Mouse (Mus musculus): ENCODE data around the gene Nkx1-2. TPM values are rescaled to one million over a fixed set of nuclear protein-coding genes. Genes with fewer than 3 reads are reported as not detected.

The Nkx1-2 gene
- not detected in 2 replicates for polyA plus RNA-seq (2014; fragmentation: Nextera tagmentation; extraction: Ambion mirVana)

DNA sequence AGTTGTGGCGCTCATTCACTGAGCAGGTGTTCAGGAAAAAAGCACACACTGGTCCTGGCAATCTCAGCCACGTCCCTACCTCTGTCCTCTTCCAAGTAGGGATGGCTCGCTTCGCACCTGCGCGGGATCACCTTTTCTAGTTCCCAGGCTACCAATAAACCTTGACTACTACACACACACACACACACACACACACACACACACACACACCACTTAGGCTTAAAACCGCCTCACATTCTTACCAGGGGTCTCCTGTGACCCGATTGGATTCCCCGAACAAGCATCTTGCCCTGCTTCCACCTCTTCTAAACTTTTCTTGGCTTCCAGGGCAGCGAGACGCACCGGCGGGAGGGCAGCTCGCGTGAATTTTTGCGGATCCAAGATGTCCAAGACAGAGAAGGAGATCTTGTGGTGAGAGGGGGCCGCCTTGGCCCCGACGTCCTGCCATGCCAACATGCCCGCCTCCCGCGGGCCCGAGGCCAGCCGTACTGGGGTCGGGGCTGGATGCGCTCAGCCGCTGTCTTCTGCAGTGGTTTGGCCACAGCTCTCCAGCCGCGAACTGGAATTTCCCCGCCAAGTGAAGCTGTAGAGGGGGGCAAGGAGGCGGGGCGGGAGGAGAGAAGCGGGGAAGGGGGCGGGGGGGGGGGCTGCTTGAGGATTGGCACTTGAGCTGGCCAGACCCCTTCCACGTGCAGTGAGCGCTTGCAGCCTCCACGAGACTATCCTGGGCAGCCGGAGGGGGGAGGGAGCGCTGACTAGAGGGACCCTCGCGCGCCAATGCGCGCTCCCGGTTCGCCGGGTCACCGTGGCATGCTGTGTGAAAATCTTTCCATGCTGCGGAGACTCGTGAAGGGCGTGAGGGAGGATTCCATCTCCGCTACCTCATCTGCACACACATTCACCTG lies at the start of gene Nkx1-2:
TSS of gene Nkx1-2 (minus strand) at position 567 of the 905 bp plus-strand sequence.
- H3K9me3 ChIP-seq (ENCODE audit: control insufficient read depth, low read depth, low read length): no peaks in the 10 kb centered on the region
- peak within 1 kb of the TSS; percentile 29 for H3K4me3 ChIP-seq (ENCODE audit: low read depth, low read length)
- H3K4me1 ChIP-seq (ENCODE audit: control insufficient read depth, insufficient read depth, low read length): 0 out of 2 replicates have a peak, but pooled peaks cover 13% of the 10 kb centered on the region
- peaks cover 71% of the 10 kb centered on the region for H3K27me3 ChIP-seq (ENCODE audit: control insufficient read depth, insufficient read depth, low read length)
- under 1% methylated on average over 52 of the region's 52 CpGs for WGBS
- peak within 1 kb of the TSS; percentile 58 for H3K4me2 ChIP-seq (replicated peaks; ENCODE audit: low read depth, low read length)
- H3K9ac ChIP-seq (replicated peaks; ENCODE audit: low read depth, low read length): no peak within 1 kb of the TSS
- ATAC-seq (ENCODE audit: insufficient number of reproducible peaks, insufficient read depth, low FRiP score, low read depth): peak; percentile 20; the same call in 1 of the 2 replicates
- H3K36me3 ChIP-seq (ENCODE audit: control insufficient read depth, insufficient read depth, low read length): no peaks in the 10 kb centered on the region
- H3K27ac ChIP-seq (ENCODE audit: low read length): no peak within 1 kb of the TSS

DNA sequence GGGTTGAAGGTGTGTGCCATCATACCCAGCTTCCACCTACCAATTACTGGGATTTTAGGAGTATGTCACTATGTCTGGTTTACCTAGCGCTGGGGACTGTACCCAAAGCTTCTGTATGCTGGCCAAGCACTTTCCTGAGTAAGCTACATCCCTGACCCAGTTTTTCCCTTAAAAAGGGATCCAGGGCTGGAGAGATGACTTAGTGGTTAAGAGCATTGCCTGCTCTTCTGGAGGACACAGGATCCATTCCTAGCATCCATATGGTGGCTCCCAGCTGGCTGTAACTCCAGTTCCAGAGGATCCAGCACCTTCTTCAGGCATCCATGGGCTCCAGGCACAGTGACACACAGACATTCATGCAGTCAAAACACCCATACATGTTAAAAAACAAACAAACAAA lies 47.1 kb upstream of the Nkx1-2 start:
- Histone ChIP-seq H3K9ac (replicated peaks; ENCODE audit: low read depth, low read length) (no peak overlapping the region), H3K36me3 (ENCODE audit: control insufficient read depth, insufficient read depth, low read length) (no peaks in the 10 kb centered on the region), H3K27ac (ENCODE audit: low read length) (no peak overlapping the region), H3K9me3 (ENCODE audit: control insufficient read depth, low read depth, low read length) (no peaks in the 10 kb centered on the region), H3K27me3 (ENCODE audit: control insufficient read depth, insufficient read depth, low read length) (no peaks in the 10 kb centered on the region), H3K4me1 (ENCODE audit: control insufficient read depth, insufficient read depth, low read length) (no peaks in the 10 kb centered on the region), H3K4me2 (replicated peaks; ENCODE audit: low read depth, low read length) (no peak overlapping the region), H3K4me3 (ENCODE audit: low read depth, low read length) (no peak overlapping the region)
- 96% methylated on average over 1 of the region's 1 CpGs for WGBS
- no peak for ATAC-seq (ENCODE audit: insufficient number of reproducible peaks, insufficient read depth, low FRiP score, low read depth)

DNA sequence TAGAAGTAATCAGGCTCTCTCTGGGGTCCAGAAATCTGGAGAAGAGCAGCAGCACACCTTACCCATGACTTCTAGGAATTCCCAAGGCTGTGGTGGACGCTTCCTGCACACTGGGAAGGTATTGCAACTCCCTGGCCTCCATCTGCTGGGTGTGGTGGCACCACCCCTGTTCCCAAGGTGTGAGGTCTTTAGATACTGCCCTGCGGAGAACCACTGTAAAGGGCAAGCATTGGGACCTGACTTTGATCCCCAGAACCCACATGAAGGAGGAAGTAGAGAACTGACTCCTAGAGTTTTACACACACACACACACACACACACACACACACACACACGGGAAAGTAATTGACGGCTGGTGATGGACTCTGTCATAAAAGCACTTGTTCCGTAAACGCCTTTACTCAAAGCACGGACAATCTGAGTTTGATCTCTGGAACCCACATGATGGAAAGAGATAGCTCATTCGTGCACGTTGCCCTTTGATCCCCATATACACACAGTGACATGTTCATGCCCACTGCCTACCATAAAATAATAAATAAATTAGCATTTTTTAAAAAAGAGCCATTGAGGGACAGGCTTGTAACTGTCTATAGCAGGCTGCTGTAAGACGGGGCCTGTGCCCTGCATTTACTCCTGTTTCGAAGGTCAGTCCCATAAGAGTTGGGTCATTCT lies 45.3 kb upstream of the Nkx1-2 start:
- no peaks in the 10 kb centered on the region for H3K4me1 ChIP-seq (ENCODE audit: control insufficient read depth, insufficient read depth, low read length)
- H3K9me3 ChIP-seq (ENCODE audit: control insufficient read depth, low read depth, low read length): no peaks in the 10 kb centered on the region
- no peaks in the 10 kb centered on the region for H3K27me3 ChIP-seq (ENCODE audit: control insufficient read depth, insufficient read depth, low read length)
- H3K9ac ChIP-seq (replicated peaks; ENCODE audit: low read depth, low read length): no peak overlapping the region
- no peak overlapping the region for H3K27ac ChIP-seq (ENCODE audit: low read length)
- no peak overlapping the region for H3K4me2 ChIP-seq (replicated peaks; ENCODE audit: low read depth, low read length)
- H3K36me3 ChIP-seq (ENCODE audit: control insufficient read depth, insufficient read depth, low read length): no peaks in the 10 kb centered on the region
- no peak for ATAC-seq (ENCODE audit: insufficient number of reproducible peaks, insufficient read depth, low FRiP score, low read depth)
- 75% methylated on average over 11 of the region's 11 CpGs for WGBS
- H3K4me3 ChIP-seq (ENCODE audit: low read depth, low read length): no peak overlapping the region

DNA sequence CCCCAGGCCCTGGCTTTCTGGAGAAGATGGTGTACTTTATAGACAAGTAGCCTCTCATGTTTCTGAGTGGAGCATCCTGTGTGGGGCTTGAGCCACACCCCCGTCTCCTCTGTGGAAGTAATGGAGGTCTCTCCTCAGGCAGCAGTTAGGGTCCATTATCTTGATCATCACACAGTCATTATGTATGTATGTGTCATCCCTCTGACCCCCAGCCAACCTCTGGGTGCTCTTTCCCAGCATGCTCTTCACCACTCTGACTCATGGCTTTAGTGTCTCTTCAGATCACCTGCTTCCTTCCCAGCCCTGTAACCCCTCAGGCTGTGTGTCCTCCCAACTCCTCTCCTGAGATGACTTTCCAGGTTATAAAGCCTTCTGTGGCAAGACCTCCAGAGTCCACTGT lies 42.2 kb upstream of the Nkx1-2 start:
- Histone ChIP-seq H3K9me3 (ENCODE audit: control insufficient read depth, low read depth, low read length) (no peaks in the 10 kb centered on the region), H3K9ac (replicated peaks; ENCODE audit: low read depth, low read length) (no peak overlapping the region), H3K27me3 (ENCODE audit: control insufficient read depth, insufficient read depth, low read length) (no peaks in the 10 kb centered on the region), H3K36me3 (ENCODE audit: control insufficient read depth, insufficient read depth, low read length) (no peaks in the 10 kb centered on the region), H3K4me1 (ENCODE audit: control insufficient read depth, insufficient read depth, low read length) (no peaks in the 10 kb centered on the region), H3K4me3 (ENCODE audit: low read depth, low read length) (no peak overlapping the region), H3K4me2 (replicated peaks; ENCODE audit: low read depth, low read length) (no peak overlapping the region), H3K27ac (ENCODE audit: low read length) (no peak overlapping the region)
- WGBS: 67% methylated on average over 1 of the region's 1 CpGs
- no peak for ATAC-seq (ENCODE audit: insufficient number of reproducible peaks, insufficient read depth, low FRiP score, low read depth)

DNA sequence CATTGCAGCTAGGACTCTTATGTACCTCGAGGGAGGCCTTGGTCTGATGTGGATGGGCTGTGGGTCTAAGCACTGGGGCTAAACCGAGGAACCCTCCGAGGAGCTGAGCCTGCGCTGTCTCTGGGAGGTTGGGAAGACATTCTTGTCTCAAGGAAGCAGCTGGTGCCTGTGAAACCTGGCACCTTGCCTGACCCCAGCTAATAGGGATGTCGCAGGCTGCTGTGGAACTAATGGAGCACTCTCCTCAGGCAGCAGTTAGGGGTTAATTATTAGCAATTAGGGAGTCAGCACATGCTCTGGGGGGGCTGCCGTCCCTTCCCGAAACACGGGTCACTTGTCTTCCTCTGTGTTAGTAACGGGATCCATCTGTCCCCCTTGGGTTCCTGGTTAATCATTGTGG lies 41.5 kb upstream of the Nkx1-2 start:
- no peak for ATAC-seq (ENCODE audit: insufficient number of reproducible peaks, insufficient read depth, low FRiP score, low read depth)
- H3K36me3 ChIP-seq (ENCODE audit: control insufficient read depth, insufficient read depth, low read length): no peaks in the 10 kb centered on the region
- H3K27me3 ChIP-seq (ENCODE audit: control insufficient read depth, insufficient read depth, low read length): no peaks in the 10 kb centered on the region
- no peak overlapping the region for H3K27ac ChIP-seq (ENCODE audit: low read length)
- no peaks in the 10 kb centered on the region for H3K9me3 ChIP-seq (ENCODE audit: control insufficient read depth, low read depth, low read length)
- H3K9ac ChIP-seq (replicated peaks; ENCODE audit: low read depth, low read length): no peak overlapping the region
- H3K4me3 ChIP-seq (ENCODE audit: low read depth, low read length): no peak overlapping the region
- H3K4me2 ChIP-seq (replicated peaks; ENCODE audit: low read depth, low read length): no peak overlapping the region
- no peaks in the 10 kb centered on the region for H3K4me1 ChIP-seq (ENCODE audit: control insufficient read depth, insufficient read depth, low read length)
- WGBS: 19% methylated on average over 9 of the region's 9 CpGs

DNA sequence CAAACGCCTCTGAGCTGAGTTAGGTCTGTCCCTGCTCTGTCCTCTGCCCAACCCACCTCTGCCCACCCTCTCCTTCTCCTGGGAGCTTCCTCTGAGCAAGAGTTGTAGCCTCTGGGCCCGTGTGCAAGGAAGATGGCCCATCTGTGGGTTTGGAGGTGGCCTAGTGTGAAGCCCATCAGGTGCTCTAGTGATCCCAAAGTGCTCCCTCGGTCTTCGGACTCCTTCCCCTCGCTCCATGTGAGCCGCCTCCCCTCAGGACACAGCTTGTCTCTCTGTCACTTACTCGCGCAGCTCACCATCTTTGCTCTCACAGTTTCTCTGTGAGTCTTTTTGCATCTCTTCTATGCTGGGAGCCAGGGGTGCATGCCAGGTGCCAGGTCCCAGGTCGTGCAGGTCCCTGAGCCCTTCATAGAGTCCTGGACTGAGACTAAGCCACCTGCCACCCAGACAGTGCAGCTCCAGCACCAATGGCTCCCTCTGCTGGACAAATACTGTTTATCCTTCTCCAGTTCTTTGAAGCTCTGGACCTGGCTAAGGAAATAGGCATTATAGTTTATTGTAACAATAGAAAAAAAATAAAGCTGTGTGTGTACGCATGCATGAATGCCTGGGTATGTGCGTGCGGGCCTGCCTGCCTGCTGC lies 39.1 kb upstream of the Nkx1-2 start:
- ATAC-seq (ENCODE audit: insufficient number of reproducible peaks, insufficient read depth, low FRiP score, low read depth): 0 out of 2 replicates have a peak, but pooled peaks have one; percentile 76
- Histone ChIP-seq H3K36me3 (ENCODE audit: control insufficient read depth, insufficient read depth, low read length) (no peaks in the 10 kb centered on the region), H3K4me3 (ENCODE audit: low read depth, low read length) (no peak overlapping the region), H3K4me2 (replicated peaks; ENCODE audit: low read depth, low read length) (no peak overlapping the region), H3K27me3 (ENCODE audit: control insufficient read depth, insufficient read depth, low read length) (no peaks in the 10 kb centered on the region), H3K9ac (replicated peaks; ENCODE audit: low read depth, low read length) (no peak overlapping the region), H3K27ac (ENCODE audit: low read length) (no peak overlapping the region), H3K4me1 (ENCODE audit: control insufficient read depth, insufficient read depth, low read length) (no peaks in the 10 kb centered on the region), H3K9me3 (ENCODE audit: control insufficient read depth, low read depth, low read length) (no peaks in the 10 kb centered on the region)
- whole genome bisulfite sequencing: 62% methylated on average over 12 of the region's 12 CpGs

DNA sequence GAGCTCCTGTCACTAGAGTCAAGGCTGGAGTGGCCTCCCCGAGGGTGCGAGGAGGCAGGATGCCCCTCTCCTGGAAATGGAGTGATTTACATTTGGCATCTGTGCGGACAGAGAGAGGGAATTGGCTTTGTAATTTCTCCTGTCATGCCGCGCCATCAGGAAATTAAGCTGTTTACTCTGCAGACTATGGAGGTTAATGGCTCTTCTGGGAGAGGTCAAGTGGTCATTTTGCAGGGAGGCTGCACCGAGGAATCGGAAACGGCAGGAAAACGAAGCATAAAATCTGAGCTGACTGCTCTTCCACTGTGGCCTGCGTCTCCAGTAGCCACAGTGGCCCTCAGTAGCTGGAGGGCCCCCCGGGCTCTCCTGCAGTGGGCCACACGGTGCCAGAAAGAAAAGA lies 37.9 kb upstream of the Nkx1-2 start:
- ATAC-seq (ENCODE audit: insufficient number of reproducible peaks, insufficient read depth, low FRiP score, low read depth): no peak
- H3K9me3 ChIP-seq (ENCODE audit: control insufficient read depth, low read depth, low read length): no peaks in the 10 kb centered on the region
- H3K4me1 ChIP-seq (ENCODE audit: control insufficient read depth, insufficient read depth, low read length): no peaks in the 10 kb centered on the region
- H3K4me3 ChIP-seq (ENCODE audit: low read depth, low read length): no peak overlapping the region
- 17% methylated on average over 12 of the region's 12 CpGs for WGBS
- no peak overlapping the region for H3K4me2 ChIP-seq (replicated peaks; ENCODE audit: low read depth, low read length)
- no peaks in the 10 kb centered on the region for H3K36me3 ChIP-seq (ENCODE audit: control insufficient read depth, insufficient read depth, low read length)
- H3K27me3 ChIP-seq (ENCODE audit: control insufficient read depth, insufficient read depth, low read length): no peaks in the 10 kb centered on the region
- no peak overlapping the region for H3K9ac ChIP-seq (replicated peaks; ENCODE audit: low read depth, low read length)
- no peak overlapping the region for H3K27ac ChIP-seq (ENCODE audit: low read length)

DNA sequence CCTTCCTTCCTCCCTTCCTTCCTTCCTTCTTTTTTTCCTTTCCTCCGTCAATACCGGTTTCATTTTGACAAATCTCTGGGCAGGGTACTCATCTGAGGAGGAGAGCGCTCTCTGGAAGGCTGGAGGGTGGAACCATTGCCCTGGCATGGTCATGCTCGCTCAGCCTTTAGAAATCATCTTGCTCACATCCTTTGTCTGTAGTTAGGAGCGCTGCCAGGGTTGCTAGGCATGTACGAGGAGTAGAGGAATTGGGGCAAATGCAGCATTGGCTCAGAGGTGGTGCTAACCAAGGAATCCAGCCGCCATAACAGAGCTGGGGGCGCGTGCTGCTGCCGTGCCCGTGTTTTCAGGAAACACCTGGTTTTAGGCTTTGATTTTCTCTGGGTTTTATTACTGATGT lies 31.9 kb upstream of the Nkx1-2 start:
- ATAC-seq (ENCODE audit: insufficient number of reproducible peaks, insufficient read depth, low FRiP score, low read depth): no peak
- H3K9me3 ChIP-seq (ENCODE audit: control insufficient read depth, low read depth, low read length): no peaks in the 10 kb centered on the region
- no peaks in the 10 kb centered on the region for H3K4me1 ChIP-seq (ENCODE audit: control insufficient read depth, insufficient read depth, low read length)
- H3K4me3 ChIP-seq (ENCODE audit: low read depth, low read length): no peak overlapping the region
- no peak overlapping the region for H3K4me2 ChIP-seq (replicated peaks; ENCODE audit: low read depth, low read length)
- H3K27me3 ChIP-seq (ENCODE audit: control insufficient read depth, insufficient read depth, low read length): no peaks in the 10 kb centered on the region
- WGBS: 88% methylated on average over 11 of the region's 11 CpGs
- H3K9ac ChIP-seq (replicated peaks; ENCODE audit: low read depth, low read length): no peak overlapping the region
- H3K36me3 ChIP-seq (ENCODE audit: control insufficient read depth, insufficient read depth, low read length): no peaks in the 10 kb centered on the region
- H3K27ac ChIP-seq (ENCODE audit: low read length): no peak overlapping the region

Measured in stomach, embryonic 14.5 days (tissue).